Mouse (Mus musculus) testis, adult 2 months (tissue): ENCODE measurements around the gene Prps2. TPM values are rescaled to one million over a fixed set of nuclear protein-coding genes. Genes with fewer than 3 reads are reported as not detected.
"Not testable (repeated sequence)": the region's sequence is repeated elsewhere in the genome, so short reads cannot be mapped to it uniquely, and the experiment has no call there.

Experiments used
- H3K27ac ChIP-seq: fragments of 200-500 bp; 2 replicates; pipeline ENCODE4 v1.5.1; 2012; ENCODE audit warnings: low read depth, low read length; ENCODE audit not compliant: control insufficient read depth, insufficient read depth
- H3K27me3 ChIP-seq: fragments of 200-500 bp; 2 replicates; pipeline ENCODE4 v1.6.1; 2012; ENCODE audit warnings: mild to moderate bottlenecking, low read length, moderate library complexity; ENCODE audit not compliant: control insufficient read depth, insufficient read depth
- H3K36me3 ChIP-seq: fragments of 200-500 bp; 2 replicates; pipeline ENCODE4 v1.6.1; 2012; ENCODE audit warnings: mild to moderate bottlenecking, low read length; ENCODE audit not compliant: control insufficient read depth, insufficient read depth
- H3K4me1 ChIP-seq: fragments of 200-500 bp; 2 replicates; pipeline ENCODE4 v1.6.1; 2012; ENCODE audit warnings: low read length; ENCODE audit not compliant: control insufficient read depth, insufficient read depth
- H3K4me3 ChIP-seq: fragments of 200-500 bp; 2 replicates; pipeline ENCODE4 v1.5.1; 2012; ENCODE audit warnings: low read depth, mild to moderate bottlenecking, low read length, moderate library complexity, mixed read lengths; ENCODE audit not compliant: control insufficient read depth
- CTCF ChIP-seq: fragments of 200-500 bp; IDR thresholded peaks from 2 replicates; pipeline ENCODE4 v1.5.1; 2012; ENCODE audit warnings: low read depth, mild to moderate bottlenecking, inconsistent platforms, low read length, moderate library complexity; ENCODE audit not compliant: control insufficient read depth, insufficient read depth, insufficient replicate concordance
- POLR2A ChIP-seq: fragments of 200-500 bp; IDR thresholded peaks from 2 replicates; pipeline ENCODE4 v1.6.1; 2012; ENCODE audit warnings: low read depth, mild to moderate bottlenecking, inconsistent platforms, low read length, moderate library complexity; ENCODE audit not compliant: control insufficient read depth
- polyA plus RNA-seq: library from polyadenylated mRNA; depleted of rRNA; stranded (reverse); fragments of >200 nt; gene quantifications from 2 replicates; pipeline ENCODE4 v1.2.3, GENCODE M21; 2012; rRNA removed

Prps2 gene
- polyA plus RNA-seq, 1 experiment, result 3.1 TPM

GRCm38 (mm10) chrX:167323742-167324141, 58.8 kb downstream of the Prps2 start:
- H3K4me3 ChIP-seq, result no peak overlapping the region
- no peak for TF ChIP-seq POLR2A
- no peak for TF ChIP-seq CTCF
- H3K27ac ChIP-seq, result no peak overlapping the region
- no peaks in the 10 kb centered on the region for H3K27me3 ChIP-seq
- no peaks in the 10 kb centered on the region for H3K36me3 ChIP-seq
- H3K4me1 ChIP-seq, result no peaks in the 10 kb centered on the region

- H3K4me3 ChIP-seq, result no peak overlapping the region
- no peak for TF ChIP-seq POLR2A
- TF ChIP-seq CTCF, result no peak
- no peaks in the 10 kb centered on the region for H3K4me1 ChIP-seq
- no peaks in the 10 kb centered on the region for H3K36me3 ChIP-seq
- H3K27me3 ChIP-seq, result no peaks in the 10 kb centered on the region
- H3K27ac ChIP-seq, result no peak overlapping the region
Measured at GRCm38 (mm10) chrX:167321233-167321806, 61.2 kb downstream of the Prps2 start.

- H3K27me3 ChIP-seq, result no peaks in the 10 kb centered on the region
- no peak overlapping the region for H3K4me3 ChIP-seq
- no peaks in the 10 kb centered on the region for H3K36me3 ChIP-seq
- H3K27ac ChIP-seq, result no peak overlapping the region
- TF ChIP-seq CTCF, result no peak
- TF ChIP-seq POLR2A, result no peak
- no peaks in the 10 kb centered on the region for H3K4me1 ChIP-seq
Measured at GRCm38 (mm10) chrX:167318819-167319396, 63.6 kb downstream of the Prps2 start.

GRCm38 (mm10) chrX:167315766-167316165, 66.8 kb downstream of the Prps2 start:
- H3K4me1 ChIP-seq, result no peaks in the 10 kb centered on the region
- no peak overlapping the region for H3K27ac ChIP-seq
- no peaks in the 10 kb centered on the region for H3K27me3 ChIP-seq
- no peaks in the 10 kb centered on the region for H3K36me3 ChIP-seq
- H3K4me3 ChIP-seq, result no peak overlapping the region
- TF ChIP-seq POLR2A (no peak), CTCF (no peak)

- Histone ChIP-seq H3K27ac (no peak overlapping the region), H3K27me3 (no peaks in the 10 kb centered on the region), H3K4me1 (no peaks in the 10 kb centered on the region), H3K4me3 (no peak overlapping the region), H3K36me3 (no peaks in the 10 kb centered on the region)
- TF ChIP-seq CTCF (no peak), POLR2A (no peak)
Measured at GRCm38 (mm10) chrX:167315093-167315726, 67.3 kb downstream of the Prps2 start.

- not testable (repeated sequence) for H3K27ac ChIP-seq, H3K36me3 ChIP-seq, H3K4me1 ChIP-seq, H3K4me3 ChIP-seq, H3K27me3 ChIP-seq
Measured at GRCm38 (mm10) chrX:167302061-167302460, 80.5 kb downstream of the Prps2 start.

Other genes starting within 250 kb of the Prps2 start
- 60.8 and 64.0 TPM in 2 replicates for gene Tmsb4x, start 173.4 kb downstream of the Prps2 start, polyA plus RNA-seq
- gene Tlr8, start 118.4 kb downstream of the Prps2 start, polyA plus RNA-seq, result 0.14 and 0.34 TPM in 2 replicates
- 0.07 and 0.11 TPM in 2 replicates for gene Tlr7, start 52.2 kb downstream of the Prps2 start, polyA plus RNA-seq